Mouse (Mus musculus): ENCODE data around the gene Pex14.

DNA sequence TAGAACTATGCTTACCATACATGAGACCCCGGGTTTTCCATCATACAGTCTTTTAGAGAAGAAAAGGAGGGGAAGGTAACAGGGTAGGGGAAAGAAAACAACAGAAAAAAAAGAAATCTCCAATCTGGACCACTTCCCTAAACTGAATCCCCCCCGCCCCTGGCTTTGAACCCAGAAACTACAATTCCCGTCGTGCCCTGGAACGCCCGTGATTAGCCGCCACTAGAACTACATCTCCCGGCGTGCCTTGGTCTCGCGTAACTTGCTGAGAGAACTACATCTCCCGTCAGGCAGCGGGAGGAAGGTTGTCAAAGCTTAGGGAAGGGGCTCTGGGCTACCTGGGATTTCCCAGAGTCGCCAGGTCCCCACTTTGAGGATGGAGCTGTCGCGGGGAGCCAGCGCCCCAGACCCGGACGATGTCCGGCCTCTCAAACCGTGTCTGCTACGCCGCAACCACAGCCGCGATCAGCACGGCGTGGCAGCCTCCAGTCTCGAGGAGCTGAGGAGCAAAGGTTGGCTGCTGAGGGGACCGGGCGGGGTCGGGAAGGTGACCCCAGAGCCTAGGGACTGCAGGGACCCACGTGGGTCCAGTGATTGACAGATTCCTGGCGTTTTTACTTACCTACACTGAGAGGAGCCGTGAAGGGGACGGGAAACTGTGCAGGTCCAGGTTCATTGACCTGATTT is 4.3 kb upstream of the Pex14 start, which contains the start of gene Dffa:
- no peak for TF ChIP-seq FLI1 (IDR thresholded peaks at IDR 0.05; ENCODE audit: low read length)
- TF ChIP-seq GATA1 (IDR thresholded peaks at IDR 0.05; ENCODE audit: borderline replicate concordance, low read length): no peak
